ENCODE assay signal across 17 mouse cellular contexts in the genomic region with DNA sequence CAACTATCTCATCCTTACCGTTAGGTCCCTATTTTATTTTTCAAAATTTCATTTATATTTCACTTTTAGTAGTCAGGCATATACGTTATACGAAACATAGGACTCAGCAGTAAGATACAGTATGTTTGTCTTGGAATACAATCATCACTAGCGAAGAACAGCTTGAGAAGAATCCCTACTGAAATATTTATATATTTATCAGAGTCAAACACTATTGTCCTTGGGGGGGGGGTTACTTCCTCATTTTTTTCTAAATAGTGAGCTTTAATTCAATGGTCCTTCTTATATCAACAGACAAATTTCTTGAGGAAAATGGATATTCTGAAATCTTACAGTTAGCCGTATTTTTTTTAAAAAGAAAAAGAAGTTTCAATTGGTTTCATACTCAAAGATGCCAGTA.
"Had no signal": no experiment of that assay in that cellular context is flagged by ENCODE, and none has a peak within 500 bp of the region (broad histone marks: within the 10 kb centered on the region; RNA-seq: fewer than 3 reads in every experiment).

No protein-coding gene starts in this region.

- H3K4me1 ChIP-seq: neural tube, embryonic 12.5 days; stomach, embryonic 15.5 days had no signal

- H3K27me3 ChIP-seq: neural tube, embryonic 12.5 days; neural tube, embryonic 13.5 days; neural tube, embryonic 15.5 days; stomach, embryonic 15.5 days had no signal

- H3K27ac ChIP-seq: neural tube, embryonic 12.5 days; neural tube, embryonic 13.5 days; neural tube, embryonic 15.5 days; stomach, embryonic 15.5 days; stomach, postnatal 0 days had no signal

- DNase-seq: retina, postnatal 1 day; right cerebral cortex, adult 18-20 months; right cerebral cortex, postnatal 14 days; right cerebral cortex, postnatal 25 days; right cerebral cortex, postnatal 4 days; spleen, adult 18-20 months; thymus, adult 18-20 months; thymus, adult 2 months; thymus, postnatal 14 days; thymus, postnatal 25 days; thymus, postnatal 36 days; thymus, postnatal 4 days had no signal

- H3K4me3 ChIP-seq: neural tube, embryonic 12.5 days; neural tube, embryonic 13.5 days; neural tube, embryonic 15.5 days; stomach, embryonic 15.5 days had no signal

- H3K9ac ChIP-seq: neural tube, embryonic 12.5 days; neural tube, embryonic 13.5 days; neural tube, embryonic 15.5 days; stomach, embryonic 15.5 days had no signal

- H3K9me3 ChIP-seq: neural tube, embryonic 12.5 days; neural tube, embryonic 13.5 days; neural tube, embryonic 15.5 days; stomach, embryonic 15.5 days had no signal

- H3K36me3 ChIP-seq: stomach, embryonic 15.5 days had no signal
